Mouse (Mus musculus) retina, postnatal 7 days (tissue): ENCODE measurements around the gene Gm26566.

Experiments used
- DNase-seq: peaks from one replicate; pipeline ENCODE4 v3.0.0-alpha.2; 2012; ENCODE audit warnings: low read depth, low spot score

Gene Gm26566

GRCm38 (mm10) chr4:88721791-88722721 lies at the start of gene Gm26566, which contains the start of gene Klhl9:
Gm26566 (plus strand) TSS chr4:88721805.
Klhl9 (minus strand) TSS chr4:88722465.
- DNase-seq = peak; percentile 91

- no peak for DNase-seq
These were observed 44.8 kb upstream of the Gm26566 start, which contains the start of gene Ifna16 for GRCm38 (mm10) chr4:88676824-88677223. Ifna16 (minus strand) TSS chr4:88676924.

GRCm38 (mm10) chr4:88680362-88680761 lies 41.2 kb upstream of the Gm26566 start:
- no peak for DNase-seq

GRCm38 (mm10) chr4:88681353-88681752 lies 40.3 kb upstream of the Gm26566 start:
- DNase-seq = no peak

GRCm38 (mm10) chr4:88683812-88684211 lies 37.8 kb upstream of the Gm26566 start, which contains the start of gene Ifna2:
Ifna2 (minus strand) TSS chr4:88683912.
- no peak for DNase-seq

GRCm38 (mm10) chr4:88691259-88691658 lies 30.3 kb upstream of the Gm26566 start, which contains the start of gene Ifnab:
Ifnab (minus strand) TSS chr4:88691359.
- no peak for DNase-seq

- no peak for DNase-seq
These were observed 29.1 kb upstream of the Gm26566 start for GRCm38 (mm10) chr4:88692537-88692936.

- DNase-seq = no peak
These were observed 28.2 kb upstream of the Gm26566 start for GRCm38 (mm10) chr4:88693392-88693791.

- peak; percentile 71 for DNase-seq
These were observed 25.2 kb upstream of the Gm26566 start for GRCm38 (mm10) chr4:88696237-88696884.

GRCm38 (mm10) chr4:88697108-88697507 lies 24.5 kb upstream of the Gm26566 start:
- no peak for DNase-seq

GRCm38 (mm10) chr4:88697753-88698152 lies 23.9 kb upstream of the Gm26566 start:
- DNase-seq = no peak

- no peak for DNase-seq
These were observed 22.8 kb upstream of the Gm26566 start for GRCm38 (mm10) chr4:88698781-88699180.

- DNase-seq = no peak
These were observed 22.3 kb upstream of the Gm26566 start for GRCm38 (mm10) chr4:88699301-88699700.

- DNase-seq = no peak
These were observed 15.7 kb upstream of the Gm26566 start for GRCm38 (mm10) chr4:88705924-88706323.

GRCm38 (mm10) chr4:88707128-88707826 lies 14.3 kb upstream of the Gm26566 start:
- DNase-seq = no peak

GRCm38 (mm10) chr4:88714281-88714680 lies 7.3 kb upstream of the Gm26566 start:
- no peak for DNase-seq

- no peak for DNase-seq
These were observed 6.5 kb upstream of the Gm26566 start for GRCm38 (mm10) chr4:88715059-88715458.

- DNase-seq = no peak
These were observed 2.9 kb upstream of the Gm26566 start for GRCm38 (mm10) chr4:88718715-88719114.

GRCm38 (mm10) chr4:88723497-88724090 lies 2.0 kb downstream of the Gm26566 start:
- no peak for DNase-seq

GRCm38 (mm10) chr4:88726727-88727126 lies 5.1 kb downstream of the Gm26566 start:
- no peak for DNase-seq

GRCm38 (mm10) chr4:88727324-88727723 lies 5.7 kb downstream of the Gm26566 start:
- no peak for DNase-seq
